31 mouse cellular contexts compared by ENCODE assay signal in the genomic region with DNA sequence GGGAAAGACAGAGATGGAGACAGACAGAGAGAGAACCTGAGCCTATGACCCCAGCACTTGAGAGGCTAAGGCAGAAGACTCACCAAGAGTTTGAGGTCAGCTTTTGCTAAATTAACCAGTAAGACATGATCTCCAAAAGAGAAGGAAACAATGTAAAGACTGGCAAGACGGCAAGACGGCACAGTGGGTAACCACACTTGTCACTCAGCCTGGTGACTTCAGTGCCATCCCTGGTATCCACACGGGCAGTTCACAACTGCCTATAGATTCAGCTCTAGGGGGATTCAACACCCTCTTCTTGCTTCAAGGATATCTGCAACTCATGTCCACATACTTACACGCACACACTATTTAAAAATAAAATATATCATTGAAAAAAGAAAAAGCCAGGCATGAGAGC. TPM values are rescaled to one million over a fixed set of nuclear protein-coding genes. Genes with fewer than 3 reads are reported as not detected.
"Had no signal": no experiment of that assay in that cellular context is flagged by ENCODE, and none has a peak within 500 bp of the region (broad histone marks: within the 10 kb centered on the region; RNA-seq: fewer than 3 reads in every experiment).

No protein-coding gene starts in this region.

- H3K36me3 ChIP-seq: liver, embryonic 15.5 days; midbrain, embryonic 15.5 days had no signal

- DNase-seq: left cerebral cortex, postnatal 4 days; liver; liver, embryonic 13.5 days; lung, adult 18-20 months; lung, embryonic 14.5 days; lung, postnatal 10 days; lung, postnatal 14 days; lung, postnatal 36 days; lung, postnatal 4 days; midbrain, embryonic 14.5 days had no signal

- H3K27me3 ChIP-seq: limb, embryonic 12.5 days; limb, embryonic 13.5 days; limb, embryonic 15.5 days; liver, embryonic 12.5 days; liver, embryonic 13.5 days; liver, embryonic 15.5 days; lung, embryonic 15.5 days; megakaryocyte, embryonic 14.5 days; midbrain, embryonic 12.5 days; midbrain, embryonic 13.5 days; midbrain, embryonic 15.5 days; neural tube, embryonic 12.5 days had no signal

- H3K9me3 ChIP-seq: limb, embryonic 10.5 days; limb, embryonic 12.5 days; limb, embryonic 13.5 days; limb, embryonic 15.5 days; liver, embryonic 12.5 days; liver, embryonic 13.5 days; liver, embryonic 15.5 days; lung, embryonic 15.5 days; megakaryocyte, embryonic 14.5 days; midbrain, embryonic 10.5 days; midbrain, embryonic 12.5 days; midbrain, embryonic 13.5 days; midbrain, embryonic 15.5 days; neural tube, embryonic 12.5 days had no signal

- H3K4me3 ChIP-seq: limb, embryonic 10.5 days; limb, embryonic 12.5 days; limb, embryonic 13.5 days; limb, embryonic 15.5 days; liver, embryonic 12.5 days; liver, embryonic 13.5 days; liver, embryonic 15.5 days; lung, embryonic 15.5 days; megakaryocyte, embryonic 14.5 days; midbrain, embryonic 10.5 days; midbrain, embryonic 12.5 days; midbrain, embryonic 13.5 days; midbrain, embryonic 15.5 days; myocyte; neural tube, embryonic 12.5 days had no signal

- H3K27ac ChIP-seq: limb, embryonic 10.5 days; limb, embryonic 12.5 days; limb, embryonic 13.5 days; limb, embryonic 15.5 days; liver, embryonic 12.5 days; liver, embryonic 14.5 days; liver, embryonic 15.5 days; lung, embryonic 15.5 days; macrophage; midbrain, embryonic 10.5 days; midbrain, embryonic 12.5 days; midbrain, embryonic 13.5 days; midbrain, embryonic 15.5 days; neural tube, embryonic 12.5 days had no signal

- ATAC-seq: liver, embryonic 12.5 days; liver, postnatal 0 days; lung, postnatal 0 days; midbrain, embryonic 13.5 days; midbrain, embryonic 15.5 days; midbrain, embryonic 16.5 days had no signal

RNA-seq across cellular contexts. Expression of a gene that starts 43.1 kb away (rescaled TPM):
- total RNA-seq: megakaryocyte-erythroid progenitor cell, adult 5-6 weeks; monocyte, adult 5-6 weeks had no signal
- polyA plus RNA-seq: macrophage had no signal
